Mouse (Mus musculus): ENCODE results near the gene Nfasc.
A peak's percentile ranks its signal among the peaks of the same experiment; 100 is the strongest.

Nfasc gene

DNA sequence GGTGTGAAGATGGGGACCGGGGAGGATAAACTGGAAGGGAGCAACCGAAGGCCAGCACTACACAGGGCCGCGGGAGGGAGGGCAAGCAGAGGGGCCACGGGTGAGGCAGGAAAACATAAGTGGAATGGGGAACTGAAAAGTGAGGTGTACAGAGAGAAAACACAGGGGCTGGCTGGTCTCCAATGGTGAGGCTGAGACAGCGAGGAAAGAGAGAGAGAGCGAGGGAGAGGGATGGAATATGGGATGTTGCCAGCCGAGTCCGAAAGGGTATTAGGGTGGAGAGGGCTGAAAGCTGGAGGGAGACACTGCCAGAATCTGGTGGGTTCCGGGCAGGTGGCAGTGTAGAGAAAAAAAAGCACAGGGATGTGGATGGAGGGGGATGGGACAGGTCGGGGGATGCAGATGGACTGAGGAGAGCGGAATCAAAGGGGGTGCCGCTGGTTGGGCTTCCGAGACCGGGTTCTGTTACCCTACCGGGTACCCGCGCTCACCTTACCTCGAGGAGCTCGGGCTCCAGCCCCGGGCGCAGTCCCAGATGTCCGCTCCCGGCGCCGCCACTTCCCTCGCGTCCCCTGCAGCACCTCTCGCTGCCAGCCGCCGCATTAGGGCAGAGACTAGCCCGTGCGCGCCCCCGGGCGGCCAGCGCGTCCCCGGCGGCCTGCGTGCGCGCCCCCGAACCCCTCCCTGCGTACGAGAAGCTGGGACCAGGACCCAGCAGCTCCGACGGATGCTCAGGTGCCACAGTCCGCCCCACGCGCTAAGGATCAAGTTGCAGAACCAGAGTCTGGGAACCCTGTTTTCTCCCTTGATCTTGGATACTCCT, at the start of gene Nfasc:
Nfasc (minus strand) TSS at position 623 of the 823 bp plus-strand sequence.
- DNase-seq: peak; percentile 95

DNA sequence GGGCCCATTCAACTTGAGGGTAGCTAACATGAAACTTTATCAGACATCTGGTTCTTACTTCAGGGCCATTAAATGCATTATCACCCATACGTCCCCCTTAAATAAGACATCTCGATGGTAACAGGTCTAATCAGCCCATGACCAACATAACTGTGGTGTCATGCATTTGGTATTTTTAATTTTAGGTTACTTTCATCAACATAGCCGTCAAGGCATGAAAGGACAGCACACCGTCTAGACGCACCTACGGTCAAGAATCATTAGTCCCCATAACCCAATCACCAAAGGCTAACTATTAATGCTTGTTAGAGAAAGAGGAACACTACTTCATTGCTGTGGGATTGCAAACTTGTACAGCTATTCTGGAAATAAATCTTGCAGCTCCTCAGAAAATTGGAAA, 49.5 kb upstream of the Nfasc start:
- DNase-seq: no peak

DNA sequence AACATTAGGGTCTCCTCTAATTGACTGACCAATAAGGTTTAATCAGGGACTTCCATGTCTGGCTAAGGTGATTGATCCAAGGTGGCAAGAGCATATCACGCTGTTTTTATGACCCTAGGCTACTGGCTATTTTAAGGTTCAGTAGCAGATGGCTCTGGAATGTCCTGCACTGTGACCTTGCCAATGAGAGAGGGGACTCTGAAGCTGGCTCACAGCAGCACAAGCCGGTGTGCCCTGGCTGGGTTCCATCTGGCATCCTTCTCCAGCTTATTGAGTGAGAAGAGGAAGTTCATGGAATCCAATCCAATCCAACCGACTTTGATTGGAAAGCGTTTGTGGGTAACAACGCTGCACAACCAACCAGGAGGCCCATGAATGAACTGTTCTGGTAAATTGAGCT, 45.3 kb upstream of the Nfasc start:
- peak; percentile 26 for DNase-seq

DNA sequence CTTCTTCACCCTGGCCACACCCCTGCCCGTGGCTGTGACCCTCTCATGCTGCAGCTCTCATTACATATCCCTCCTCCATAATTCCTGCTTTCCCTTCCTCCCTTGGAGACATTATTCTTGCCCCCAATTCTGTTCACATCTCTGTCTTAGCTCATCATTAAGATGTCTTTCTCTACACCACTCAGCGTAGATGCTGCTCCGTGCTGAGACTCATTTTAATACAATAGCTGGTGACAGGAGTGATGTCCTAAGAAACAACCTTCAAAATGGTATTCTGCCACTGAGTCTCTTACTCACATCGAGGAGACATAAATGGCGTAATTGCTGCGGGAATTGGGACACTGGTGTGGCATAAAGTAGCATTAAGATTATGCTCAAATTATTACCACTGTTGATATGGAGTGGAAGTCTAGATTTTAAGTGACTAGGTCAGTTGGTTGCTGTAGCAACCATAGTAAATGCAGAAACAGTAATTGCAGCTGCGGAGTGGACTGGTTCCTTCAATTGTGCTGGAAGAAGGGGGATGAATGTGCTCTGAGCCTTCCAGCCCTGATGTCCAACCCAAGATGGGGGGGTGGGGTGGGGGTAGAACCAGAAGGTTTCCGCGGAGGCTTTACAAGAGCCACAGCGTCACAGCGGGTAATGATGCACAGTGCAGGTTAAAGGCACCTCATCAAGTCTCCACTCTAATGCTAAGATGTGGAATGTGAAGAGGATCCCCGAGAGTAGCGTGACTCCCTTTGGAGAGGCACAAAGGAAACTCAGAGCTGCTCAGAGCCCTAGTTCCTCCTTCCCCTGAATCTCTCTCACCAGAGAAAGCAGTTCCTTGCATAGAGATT, 40.2 kb upstream of the Nfasc start:
- no peak for DNase-seq

DNA sequence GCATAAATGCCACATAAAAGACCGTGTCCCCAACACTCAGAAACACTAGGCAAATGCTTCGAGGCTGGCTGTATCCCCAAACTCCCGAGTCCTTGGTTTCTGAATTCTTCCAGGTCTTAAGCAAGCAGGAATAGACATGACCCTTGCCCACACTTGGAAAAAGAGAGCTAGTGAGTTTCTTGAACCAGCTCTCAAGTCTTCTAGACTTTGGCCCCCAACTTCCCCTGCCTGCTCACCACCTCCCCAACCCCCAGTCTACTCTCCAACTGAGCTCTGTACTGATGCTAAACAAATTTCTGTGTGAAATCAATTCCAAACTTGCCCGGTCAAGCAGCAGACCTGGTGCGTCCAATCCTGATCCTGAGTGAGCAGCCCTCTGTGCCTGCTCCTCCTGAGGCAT, 39.4 kb upstream of the Nfasc start:
- no peak for DNase-seq

DNA sequence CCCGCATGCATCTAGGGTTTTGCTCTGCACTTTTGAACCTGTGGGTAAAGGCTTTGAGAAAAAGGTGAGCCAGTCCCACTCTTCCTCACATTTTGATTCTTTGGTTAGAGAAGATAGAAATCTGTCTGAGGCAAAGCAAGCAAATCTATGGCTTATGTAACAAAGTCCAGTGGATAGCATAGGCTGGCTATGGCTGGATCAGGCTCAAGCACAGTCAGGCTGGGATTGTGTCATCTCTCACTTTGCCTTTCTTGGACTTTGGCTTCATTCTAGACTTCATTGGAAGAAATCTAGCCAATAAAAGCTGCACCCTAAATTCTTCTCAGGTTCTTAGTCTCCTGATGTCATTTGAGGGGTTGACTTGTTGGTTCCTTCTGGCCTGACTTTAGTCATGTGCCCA, 38.7 kb upstream of the Nfasc start:
- no peak for DNase-seq

DNA sequence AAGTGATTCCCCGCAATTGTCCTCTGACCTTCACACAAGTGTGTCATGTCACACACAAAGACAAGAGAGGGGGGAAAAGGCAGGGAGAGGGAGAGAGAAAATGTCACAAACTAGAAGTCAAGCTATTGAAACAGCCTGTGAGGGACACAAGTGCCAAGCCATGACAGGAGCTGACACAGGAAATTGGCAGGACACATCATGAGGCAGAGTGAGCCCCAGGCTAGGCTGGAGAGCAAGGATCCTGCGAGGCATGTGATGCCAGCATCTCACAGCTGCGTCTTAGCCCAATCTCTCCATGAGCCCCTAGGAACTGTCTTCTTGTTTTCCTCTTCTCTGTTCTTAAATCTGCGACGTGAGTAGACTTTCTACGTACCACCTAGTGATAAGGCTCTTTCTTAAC, 33.4 kb upstream of the Nfasc start:
- DNase-seq: no peak

DNA sequence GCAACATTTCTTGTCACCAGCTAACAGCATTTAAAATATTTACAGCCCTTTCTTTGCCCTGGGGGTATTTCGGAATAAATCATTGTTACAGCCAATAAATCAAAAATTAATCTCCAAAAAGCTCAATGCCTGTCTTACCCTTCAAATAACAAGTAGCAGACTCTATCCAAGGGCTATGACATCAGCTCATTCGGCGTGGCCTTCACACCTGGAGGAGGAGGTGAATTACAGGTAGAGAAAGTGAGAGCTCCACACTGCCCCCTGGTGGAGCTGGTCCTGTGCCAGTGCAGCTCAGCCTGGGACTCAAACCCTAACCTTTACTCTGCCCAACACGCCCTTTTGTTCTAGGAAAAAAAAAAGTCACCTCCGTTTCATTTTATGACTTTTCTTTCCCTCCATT, 29.8 kb upstream of the Nfasc start:
- DNase-seq: peak; percentile 75

DNA sequence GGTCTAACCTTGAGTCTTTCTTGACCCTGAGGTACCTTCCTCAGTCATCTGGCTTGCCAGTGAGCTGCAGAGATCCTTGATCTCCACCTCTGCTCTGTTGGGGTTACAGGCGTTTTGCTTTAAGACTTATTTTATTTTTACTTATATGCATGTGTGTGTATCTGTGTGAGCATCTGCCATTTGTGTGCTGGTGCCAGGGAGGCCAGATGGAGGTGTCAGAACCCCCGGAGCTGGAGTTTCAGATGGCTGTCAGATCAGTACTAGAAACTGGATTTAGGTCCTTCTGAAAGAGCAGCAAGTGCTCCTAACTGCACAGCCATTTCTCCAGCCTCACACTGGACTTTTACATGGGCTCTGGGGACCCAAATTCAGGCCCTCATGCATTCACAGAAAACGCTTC, 28.0 kb upstream of the Nfasc start:
- peak; percentile 16 for DNase-seq

DNA sequence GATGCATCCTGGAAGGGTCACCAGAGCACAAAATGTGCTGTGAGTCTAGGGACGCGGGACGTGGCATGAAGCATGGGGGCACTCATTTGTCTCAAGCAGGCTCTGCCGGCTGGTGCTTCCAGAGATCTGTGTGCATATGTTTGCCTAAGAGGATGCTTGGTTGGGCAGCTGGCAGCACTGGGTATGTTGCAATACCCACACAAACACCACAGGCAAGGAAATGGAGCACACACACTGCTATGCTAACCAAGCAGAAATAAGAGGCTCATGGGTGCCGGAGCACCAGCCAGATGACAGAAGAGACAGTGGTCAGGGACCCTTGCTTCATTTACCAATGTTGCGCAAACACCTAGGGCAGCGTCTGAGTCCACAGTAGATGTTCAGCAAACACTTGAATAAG, 25.8 kb upstream of the Nfasc start:
- DNase-seq: no peak

DNA sequence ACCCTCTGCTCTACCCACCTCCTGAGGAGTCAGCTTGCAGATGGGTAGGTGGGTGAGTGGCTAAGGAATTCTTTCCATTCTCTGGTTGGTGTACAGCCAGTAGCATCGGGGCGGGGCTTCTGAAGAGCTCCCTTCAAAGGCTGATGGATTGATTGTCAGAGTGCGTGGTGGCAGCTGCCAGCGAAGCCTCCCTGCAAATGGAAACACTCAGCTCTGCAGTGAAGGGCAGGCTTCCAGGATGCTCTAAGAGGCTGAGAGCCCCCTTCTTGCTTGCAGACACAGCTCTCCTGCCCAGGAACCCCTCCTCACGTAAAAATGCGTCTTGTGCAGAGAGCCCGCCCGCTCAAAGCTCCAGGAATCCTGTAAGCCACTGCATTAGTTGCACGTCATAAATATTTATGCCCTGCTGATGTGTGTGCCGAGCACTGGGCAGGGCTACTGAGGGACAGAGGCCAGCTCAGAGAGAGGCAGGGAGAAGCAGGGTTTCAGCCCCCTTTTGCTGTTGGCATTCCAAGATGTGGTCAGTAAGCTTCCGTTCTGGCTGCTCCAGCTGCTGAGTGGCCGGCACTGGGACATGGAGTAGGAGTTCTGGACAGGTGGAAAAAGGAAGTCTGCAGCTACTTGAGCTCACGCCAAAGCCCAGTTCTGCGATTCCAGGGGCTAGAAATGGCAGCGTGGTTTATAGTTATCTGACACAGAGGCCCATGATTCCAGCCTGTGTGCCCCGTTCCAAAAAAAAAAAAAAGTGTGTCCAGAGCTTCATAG, 24.5 kb upstream of the Nfasc start:
- no peak for DNase-seq

DNA sequence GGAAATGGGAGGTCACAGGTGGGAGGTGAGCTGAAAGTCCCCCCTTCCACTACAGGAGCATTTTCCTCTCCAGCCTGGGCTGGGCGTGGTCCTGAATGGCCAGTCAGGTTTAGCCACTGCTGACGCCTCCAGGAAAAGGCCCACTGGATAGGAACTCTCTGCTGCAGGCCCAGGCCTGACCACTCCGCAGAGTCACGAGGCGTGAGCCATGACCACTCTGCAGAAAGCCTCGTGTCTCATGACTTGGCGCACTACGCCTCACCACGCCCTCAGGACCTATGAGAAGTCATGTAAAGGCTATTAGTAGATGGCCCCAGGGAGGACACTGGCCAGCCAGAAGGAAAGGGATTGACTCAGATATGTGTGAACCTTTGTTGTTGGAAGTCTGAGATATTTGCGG, 23.6 kb upstream of the Nfasc start:
- no peak for DNase-seq

DNA sequence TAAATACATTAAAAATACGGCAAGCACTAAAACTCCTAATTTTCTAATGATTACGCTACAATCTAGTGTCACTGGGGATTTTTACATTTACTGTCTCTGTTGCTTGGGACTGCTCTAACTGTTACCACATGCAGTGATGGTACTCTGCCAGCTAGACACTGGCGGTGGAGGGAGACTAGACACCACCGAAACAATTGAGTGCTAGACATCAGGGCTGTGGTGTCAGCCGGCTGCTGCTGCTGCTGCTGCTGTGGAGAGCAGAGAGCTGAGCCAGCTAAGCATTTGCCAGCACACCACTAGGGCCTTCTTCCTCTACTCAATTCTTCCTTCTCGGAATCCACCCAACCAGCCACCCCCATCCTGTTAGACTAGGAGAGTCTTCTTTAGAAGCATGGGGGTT, 17.8 kb upstream of the Nfasc start:
- no peak for DNase-seq

DNA sequence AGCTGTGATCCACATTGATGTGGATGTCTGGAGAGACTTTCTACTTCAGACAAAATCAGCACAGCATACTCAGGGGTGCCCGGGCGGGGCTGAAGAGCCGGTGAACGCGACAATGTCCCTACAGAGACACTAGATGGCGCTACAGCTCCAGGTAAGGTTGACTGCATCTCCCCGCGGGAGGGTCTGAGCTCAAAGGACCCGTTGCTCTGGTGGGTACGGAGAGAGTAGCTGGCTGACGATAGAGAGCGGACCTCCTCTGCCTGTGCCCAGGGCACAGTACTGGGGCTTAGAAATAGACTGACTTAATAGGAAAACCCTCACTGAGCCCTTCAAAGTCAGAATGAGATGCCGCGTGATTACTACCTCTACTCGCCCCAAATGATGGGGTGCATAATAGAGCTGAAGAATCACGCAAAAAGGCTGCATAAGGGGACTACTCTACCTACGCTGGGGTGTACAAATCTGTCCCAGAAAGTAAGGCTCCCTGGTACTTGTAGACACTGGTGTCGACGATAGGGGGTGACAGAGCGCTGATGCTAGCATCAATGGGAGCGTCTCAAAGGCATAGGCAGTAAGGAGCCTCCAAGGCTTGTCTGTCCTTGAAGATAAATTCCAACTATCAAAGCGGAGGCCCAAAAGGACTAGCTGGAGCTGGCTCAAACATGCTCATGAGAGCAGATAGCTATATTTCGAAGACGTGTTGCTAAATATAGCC, 17.2 kb upstream of the Nfasc start:
- DNase-seq: peak; percentile 84

DNA sequence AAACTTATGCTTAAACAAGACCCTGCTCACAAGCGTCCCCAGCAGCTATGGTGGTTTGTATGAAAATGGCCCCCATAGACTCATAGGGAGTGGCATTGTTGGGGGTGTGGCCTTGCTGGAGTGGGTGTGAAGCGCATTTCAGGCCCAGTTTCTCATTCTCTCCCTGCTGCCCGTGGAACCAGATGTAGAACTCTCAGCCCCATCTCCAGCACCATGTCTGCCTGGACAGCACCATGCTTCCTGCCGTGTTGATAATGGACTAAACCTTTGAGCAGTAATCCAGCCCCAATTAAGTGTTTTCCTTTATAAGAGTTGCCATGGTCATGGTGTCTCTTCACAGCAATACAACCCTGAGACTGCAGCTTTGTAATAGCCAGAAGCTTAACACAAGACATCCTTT, 13.6 kb upstream of the Nfasc start:
- no peak for DNase-seq

DNA sequence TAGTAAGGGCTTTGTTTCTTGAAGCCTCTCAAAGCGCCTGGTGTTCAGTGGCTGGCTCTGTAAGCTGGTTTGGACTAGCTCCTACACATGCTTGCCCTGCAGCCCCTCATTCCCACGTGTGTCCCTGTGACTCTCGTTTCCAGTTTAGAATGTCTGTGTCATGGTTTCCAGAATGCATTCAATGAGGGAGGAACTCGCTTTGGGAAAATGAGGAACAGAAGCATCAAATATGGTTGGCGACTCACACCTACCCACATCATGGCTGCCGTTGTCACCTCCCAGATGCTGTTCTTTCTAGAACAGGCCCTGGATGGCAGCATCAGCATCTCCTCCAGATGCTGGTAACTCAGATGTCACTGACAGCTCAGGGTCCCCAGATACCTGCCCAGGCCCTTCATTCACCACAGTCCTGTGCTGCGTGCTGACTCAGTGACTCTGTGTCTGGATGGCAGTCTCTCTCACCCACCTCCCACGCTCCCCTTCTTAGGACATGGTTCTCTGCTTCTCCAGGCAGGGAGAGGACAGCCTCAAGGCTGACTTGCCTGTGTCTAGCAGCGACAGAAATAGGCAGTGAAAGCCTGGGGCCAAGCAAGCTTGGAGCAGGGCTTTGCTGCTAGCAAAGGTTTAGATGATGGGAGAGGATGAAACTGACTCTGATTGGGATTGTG, 7.8 kb upstream of the Nfasc start:
- no peak for DNase-seq

DNA sequence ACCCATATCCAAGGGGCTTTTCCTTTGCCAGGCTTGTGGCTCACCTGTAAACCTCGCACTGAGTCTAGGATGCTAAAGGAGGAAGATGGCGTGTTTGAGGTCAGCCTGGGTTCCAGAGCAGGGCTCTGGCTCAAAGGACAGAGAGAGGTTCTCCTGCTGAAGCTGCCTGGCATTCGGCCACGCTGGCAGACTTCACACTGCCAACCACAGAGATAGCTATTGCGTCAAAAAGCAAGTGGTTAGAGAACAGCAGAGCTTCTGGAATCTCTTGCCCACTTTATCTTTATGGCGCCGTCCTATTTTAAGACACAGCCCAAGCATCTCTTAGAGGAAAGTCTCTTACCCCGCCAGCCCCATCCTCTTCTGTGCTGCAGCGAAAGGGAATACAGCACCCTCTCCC, 4.7 kb upstream of the Nfasc start:
- DNase-seq: no peak

DNA sequence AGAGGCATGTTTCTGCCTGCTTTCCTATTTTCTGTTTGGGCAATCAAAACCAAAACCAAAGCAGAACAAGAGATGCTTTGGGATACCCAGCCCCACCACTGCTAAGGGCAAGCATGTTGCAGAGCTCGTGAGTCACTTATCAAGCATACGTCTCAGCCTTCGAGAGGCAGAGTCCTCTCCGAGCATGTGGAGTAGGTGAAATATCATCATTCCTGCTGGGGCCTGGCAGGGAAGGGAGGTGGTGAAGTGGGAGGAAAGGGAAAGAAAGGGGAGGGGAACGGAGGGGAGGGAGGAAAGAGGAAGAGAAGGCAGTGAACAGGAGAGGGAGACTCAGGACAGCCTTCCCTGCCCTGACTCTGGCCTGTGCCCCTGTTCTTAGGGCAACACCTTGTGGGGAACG, 4.0 kb upstream of the Nfasc start:
- no peak for DNase-seq

DNA sequence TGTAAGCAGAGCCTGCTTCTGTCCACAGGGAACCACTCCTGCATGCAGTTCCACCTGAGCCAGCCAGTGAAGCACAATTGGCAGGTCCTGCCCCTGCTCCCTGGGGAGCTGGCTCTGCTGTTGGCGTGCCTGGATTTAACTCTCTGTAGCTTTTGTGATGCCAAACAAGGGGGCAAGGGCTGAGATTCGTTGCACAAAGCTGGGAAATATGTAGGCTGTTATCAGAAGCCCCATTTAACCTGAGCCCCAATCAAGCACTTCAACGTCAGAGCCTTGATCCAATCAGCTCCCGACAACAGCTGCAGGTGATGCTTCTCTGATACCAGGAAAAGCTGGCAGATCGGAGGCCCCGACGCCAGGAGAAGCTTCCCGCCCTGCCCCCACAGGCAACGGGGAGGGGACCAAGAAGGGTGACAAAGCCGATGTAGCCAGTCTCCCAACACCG, 2.5 kb downstream of the Nfasc start:
- DNase-seq: peak; percentile 55

DNA sequence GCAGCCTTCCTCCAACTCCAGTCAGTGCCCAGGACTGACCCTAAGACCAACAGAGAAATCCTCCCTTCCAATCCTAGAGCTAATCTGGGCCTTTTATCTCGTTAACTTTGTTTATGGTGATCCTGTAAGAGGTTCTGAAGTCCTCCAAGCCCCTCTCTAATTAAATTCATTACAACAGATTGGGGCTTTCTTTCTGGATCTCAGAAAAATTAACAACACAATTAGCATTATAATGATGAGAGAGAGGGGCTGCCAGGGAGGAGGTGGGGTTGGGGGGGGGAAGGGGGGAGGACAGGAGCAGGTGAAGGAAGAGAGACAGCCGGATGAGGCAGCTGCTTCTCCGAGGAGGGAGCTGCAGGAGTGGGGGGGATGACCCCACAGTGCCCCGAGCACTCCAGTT, 5.4 kb downstream of the Nfasc start:
- DNase-seq: no peak

DNA sequence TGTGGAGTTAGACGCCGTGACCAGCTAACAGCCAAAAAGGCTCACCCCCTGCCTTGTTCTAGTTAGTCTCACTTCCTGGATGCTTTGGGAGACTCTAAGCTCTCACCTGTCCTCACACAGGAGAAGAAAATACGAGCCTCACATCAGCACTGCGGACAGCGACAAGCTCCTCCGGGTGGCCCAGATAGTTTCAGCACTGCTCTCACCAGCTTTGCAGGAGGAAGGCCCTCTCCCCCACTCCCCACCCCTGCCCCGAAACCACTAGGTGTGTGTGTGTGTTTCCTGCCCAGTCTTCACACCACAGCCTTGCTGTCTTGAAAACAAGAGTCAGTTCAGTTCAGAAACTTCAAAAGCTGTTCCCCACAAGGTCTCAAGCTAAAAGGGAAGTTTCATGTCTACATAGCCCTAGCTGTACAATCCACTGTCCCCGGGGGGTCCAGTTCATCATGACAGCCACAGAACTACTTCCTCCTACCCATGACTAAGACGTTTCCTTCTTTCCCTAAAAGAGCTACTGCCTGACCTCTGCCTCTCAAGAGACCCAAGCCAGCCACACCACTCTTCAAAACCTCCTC, 7.6 kb downstream of the Nfasc start:
- no peak for DNase-seq

DNA sequence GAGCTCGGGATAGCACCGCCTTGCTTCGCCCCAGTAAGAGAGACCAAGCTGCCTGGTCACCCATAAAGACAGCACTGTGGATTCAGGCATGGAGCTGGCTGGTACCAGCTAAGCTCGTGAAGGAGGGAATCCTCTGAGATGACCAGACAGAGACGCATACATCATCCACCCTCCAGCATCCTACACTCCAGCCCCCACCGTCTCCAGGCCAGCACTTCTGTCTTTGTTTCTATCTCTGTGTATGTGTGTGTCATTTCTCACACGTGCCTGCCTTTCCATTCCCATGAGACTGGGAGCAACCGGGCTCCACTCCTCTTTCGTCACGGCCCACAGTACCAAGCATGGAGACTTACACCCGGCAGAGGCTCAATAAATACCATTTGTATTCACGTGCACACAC, 9.3 kb downstream of the Nfasc start:
- DNase-seq: no peak

Data from cerebellum, adult 8-10 months (tissue).